Mouse (Mus musculus) macrophage (primary cell): Measurements from ENCODE around the gene Mpdz. TPM values are rescaled to one million over a fixed set of nuclear protein-coding genes. Genes with fewer than 3 reads are reported as not detected.

ENCODE experiments used
- H3K27ac ChIP-seq: fragments of 350-480 bp; formaldehyde crosslinking; 2 replicates; pipeline ENCODE4 v1.9.0; 2021
- H3K36me3 ChIP-seq: fragments of 350-480 bp; formaldehyde crosslinking; 2 replicates; pipeline ENCODE4 v1.9.0; 2021; ENCODE audit errors: inconsistent target
- H3K4me3 ChIP-seq: fragments of 350-480 bp; formaldehyde crosslinking; 2 replicates; pipeline ENCODE4 v1.9.0; 2021; ENCODE audit errors: inconsistent target
- H3K79me2 ChIP-seq: fragments of 350-480 bp; formaldehyde crosslinking; 2 replicates; pipeline ENCODE4 v1.9.0; 2021; ENCODE audit errors: inconsistent target
- WGBS: methylation state at CpG from one replicate; pipeline ENCODE4 v1.1.7; 2026; ENCODE audit warnings: inconsistent platforms; ENCODE audit not compliant: missing documents; 5-methylcytosine and 5-hydroxymethylcytosine counted together
- polyA plus RNA-seq: library from polyadenylated mRNA; stranded (reverse); fragments of 250-400 nt; gene quantifications from 3 replicates; pipeline ENCODE4 v1.2.4, GENCODE M21; 2018; ENCODE audit warnings: inconsistent platforms

Gene Mpdz
- polyA plus RNA-seq, 1 experiment from 2014 or later, result not detected

- 86% methylated on average over 3 of the region's 3 CpGs for WGBS
- H3K27ac ChIP-seq, result no peak overlapping the region
- H3K4me3 ChIP-seq, result no peak overlapping the region
- H3K36me3 ChIP-seq, result no peaks in the 10 kb centered on the region
- no peaks in the 10 kb centered on the region for H3K79me2 ChIP-seq
These were observed 12.5 kb downstream of the Mpdz start for GRCm38 (mm10) chr4:81430105-81430504.

- WGBS, result 73% methylated on average over 2 of the region's 2 CpGs
- H3K27ac ChIP-seq, result no peak overlapping the region
- H3K79me2 ChIP-seq, result no peaks in the 10 kb centered on the region
These were observed 12.9 kb downstream of the Mpdz start for GRCm38 (mm10) chr4:81429670-81430069.

GRCm38 (mm10) chr4:81423556-81423955, 19.1 kb downstream of the Mpdz start:
- no peaks in the 10 kb centered on the region for H3K36me3 ChIP-seq
- no peak overlapping the region for H3K4me3 ChIP-seq
- no peak overlapping the region for H3K27ac ChIP-seq
- 80% methylated on average over 1 of the region's 1 CpGs for WGBS
- no peaks in the 10 kb centered on the region for H3K79me2 ChIP-seq

More at GRCm38 (mm10) chr4:81429670-81430069, 12.9 kb downstream of the Mpdz start:
- Histone ChIP-seq H3K36me3 (no peaks in the 10 kb centered on the region), H3K4me3 (no peak overlapping the region)

GRCm38 (mm10) chr4:81421621-81422020, 21.0 kb downstream of the Mpdz start:
- no peaks in the 10 kb centered on the region for H3K79me2 ChIP-seq
- no peaks in the 10 kb centered on the region for H3K36me3 ChIP-seq
- no peak overlapping the region for H3K27ac ChIP-seq
- 92% methylated on average over 1 of the region's 2 CpGs for WGBS
- H3K4me3 ChIP-seq, result no peak overlapping the region

GRCm38 (mm10) chr4:81415324-81416026, 27.1 kb downstream of the Mpdz start:
- Histone ChIP-seq H3K36me3 (no peaks in the 10 kb centered on the region), H3K79me2 (no peaks in the 10 kb centered on the region), H3K27ac (no peak overlapping the region), H3K4me3 (no peak overlapping the region)
- WGBS, result 89% methylated on average over 10 of the region's 10 CpGs

GRCm38 (mm10) chr4:81414684-81415323, 27.8 kb downstream of the Mpdz start:
- 93% methylated on average over 8 of the region's 8 CpGs for WGBS
- Histone ChIP-seq H3K4me3 (no peak overlapping the region), H3K27ac (no peak overlapping the region), H3K79me2 (no peaks in the 10 kb centered on the region), H3K36me3 (no peaks in the 10 kb centered on the region)

GRCm38 (mm10) chr4:81396883-81397282, 45.7 kb downstream of the Mpdz start:
- Histone ChIP-seq H3K4me3 (no peak overlapping the region), H3K36me3 (no peaks in the 10 kb centered on the region), H3K79me2 (no peaks in the 10 kb centered on the region), H3K27ac (no peak overlapping the region)
- whole genome bisulfite sequencing, result 89% methylated on average over 6 of the region's 6 CpGs

GRCm38 (mm10) chr4:81392869-81393268, 49.7 kb downstream of the Mpdz start:
- no peaks in the 10 kb centered on the region for H3K79me2 ChIP-seq
- 91% methylated on average over 3 of the region's 3 CpGs for WGBS
- no peak overlapping the region for H3K4me3 ChIP-seq
- no peaks in the 10 kb centered on the region for H3K36me3 ChIP-seq
- no peak overlapping the region for H3K27ac ChIP-seq

- H3K36me3 ChIP-seq, result no peaks in the 10 kb centered on the region
- H3K4me3 ChIP-seq, result no peak overlapping the region
- H3K79me2 ChIP-seq, result no peaks in the 10 kb centered on the region
- no peak overlapping the region for H3K27ac ChIP-seq
These were observed 53.4 kb downstream of the Mpdz start for GRCm38 (mm10) chr4:81389263-81389662.

- Histone ChIP-seq H3K79me2 (no peaks in the 10 kb centered on the region), H3K27ac (no peak overlapping the region)
These were observed 55.0 kb downstream of the Mpdz start for GRCm38 (mm10) chr4:81387644-81388043.

GRCm38 (mm10) chr4:81372355-81372754, 70.3 kb downstream of the Mpdz start:
- H3K27ac ChIP-seq, result no peak overlapping the region
- no peak overlapping the region for H3K4me3 ChIP-seq
- H3K36me3 ChIP-seq, result no peaks in the 10 kb centered on the region
- WGBS, result 92% methylated on average over 4 of the region's 4 CpGs
- no peaks in the 10 kb centered on the region for H3K79me2 ChIP-seq

More at GRCm38 (mm10) chr4:81387644-81388043, 55.0 kb downstream of the Mpdz start:
- H3K4me3 ChIP-seq, result no peak overlapping the region
- H3K36me3 ChIP-seq, result no peaks in the 10 kb centered on the region
- 84% methylated on average over 2 of the region's 2 CpGs for WGBS

- Histone ChIP-seq H3K27ac (no peak overlapping the region), H3K4me3 (no peak overlapping the region), H3K36me3 (no peaks in the 10 kb centered on the region), H3K79me2 (no peaks in the 10 kb centered on the region)
- 88% methylated on average over 3 of the region's 3 CpGs for WGBS
These were observed 91.2 kb downstream of the Mpdz start for GRCm38 (mm10) chr4:81351368-81351767.

GRCm38 (mm10) chr4:81348646-81349045, 94.0 kb downstream of the Mpdz start:
- Histone ChIP-seq H3K36me3 (no peaks in the 10 kb centered on the region), H3K4me3 (no peak overlapping the region), H3K79me2 (no peaks in the 10 kb centered on the region), H3K27ac (no peak overlapping the region)
- 94% methylated on average over 7 of the region's 7 CpGs for whole genome bisulfite sequencing

GRCm38 (mm10) chr4:81345141-81345540, 97.5 kb downstream of the Mpdz start:
- Histone ChIP-seq H3K36me3 (no peaks in the 10 kb centered on the region), H3K79me2 (no peaks in the 10 kb centered on the region), H3K4me3 (no peak overlapping the region), H3K27ac (no peak overlapping the region)
- WGBS, result 82% methylated on average over 3 of the region's 3 CpGs

- 85% methylated on average over 2 of the region's 2 CpGs for WGBS
- Histone ChIP-seq H3K4me3 (no peak overlapping the region), H3K36me3 (no peaks in the 10 kb centered on the region), H3K27ac (no peak overlapping the region), H3K79me2 (no peaks in the 10 kb centered on the region)
These were observed 109.0 kb downstream of the Mpdz start for GRCm38 (mm10) chr4:81333628-81333991.
